In genomic region chr2:121448136-121448535, GRCm38 (mm10) we compare ENCODE assay signal across 8 mouse cellular contexts. TPM values are rescaled to one million over a fixed set of nuclear protein-coding genes. Genes with fewer than 3 reads are reported as not detected.
DNase-seq lines count a peak whose midpoint lies in the region; ATAC-seq and TF ChIP-seq lines count a peak whose summit lies in the region.

No protein-coding gene starts in this region.

- peak overlapping the region; percentile 89 for H3K27ac ChIP-seq in layer of hippocampus, adult 2 months
- peak overlapping the region; percentile 84 for H3K27ac ChIP-seq in hindbrain, embryonic 13.5 days
- H3K27ac ChIP-seq in limb, embryonic 13.5 days, result peak overlapping the region; percentile 92
- peak overlapping the region; percentile 75 for H3K27ac ChIP-seq in midbrain, embryonic 16.5 days (ENCODE audit: low read length)

- no peaks in the 10 kb centered on the region for H3K9me3 ChIP-seq in hindbrain, embryonic 13.5 days
- H3K9me3 ChIP-seq in limb, embryonic 13.5 days, result no peaks in the 10 kb centered on the region
- no peaks in the 10 kb centered on the region for H3K9me3 ChIP-seq in midbrain, embryonic 16.5 days (replicated peaks; ENCODE audit: control insufficient read depth, low read length, poor library complexity, severe bottlenecking)

- peak overlapping the region; percentile 84 for H3K4me2 ChIP-seq in hindbrain, embryonic 13.5 days
- H3K4me2 ChIP-seq in limb, embryonic 13.5 days (replicated peaks), result peak overlapping the region; percentile 77
- peak overlapping the region; percentile 84 for H3K4me2 ChIP-seq in midbrain, embryonic 16.5 days (ENCODE audit: low read length)

- H3K27me3 ChIP-seq in hindbrain, embryonic 13.5 days, result peaks cover 2% of the 10 kb centered on the region
- H3K27me3 ChIP-seq in limb, embryonic 13.5 days, result no peaks in the 10 kb centered on the region
- H3K27me3 ChIP-seq in midbrain, embryonic 16.5 days (ENCODE audit: control insufficient read depth, insufficient read depth, low read depth, low read length), result no peaks in the 10 kb centered on the region

- peak; percentile 63 for TF ChIP-seq CTCF in layer of hippocampus, adult 2 months (conservative IDR thresholded peaks at IDR 0.05)

- H3K4me3 ChIP-seq in layer of hippocampus, adult 2 months, result peak overlapping the region; percentile 8
- H3K4me3 ChIP-seq in hindbrain, embryonic 13.5 days, result peak overlapping the region; percentile 93
- H3K4me3 ChIP-seq in limb, embryonic 13.5 days, result peak overlapping the region; percentile 99
- peak overlapping the region; percentile 95 for H3K4me3 ChIP-seq in midbrain, embryonic 16.5 days (ENCODE audit: low read depth, low read length)

- H3K9ac ChIP-seq in hindbrain, embryonic 13.5 days, result peak overlapping the region; percentile 58; the same call in 1 of the 2 replicates
- H3K9ac ChIP-seq in limb, embryonic 13.5 days, result peak overlapping the region; percentile 65
- H3K9ac ChIP-seq in midbrain, embryonic 16.5 days (ENCODE audit: low read depth, low read length), result peak overlapping the region; percentile 48; the same call in 1 of the 2 replicates

- WGBS in hindbrain, embryonic 13.5 days, result 17% methylated on average over 9 of the region's 9 CpGs
- WGBS in limb, embryonic 13.5 days, result 16% methylated on average over 9 of the region's 9 CpGs
- WGBS in midbrain, embryonic 16.5 days, result 14% methylated on average over 9 of the region's 9 CpGs

- DNase-seq in layer of hippocampus, adult 2 months (ENCODE audit: low spot score in 2 of 2), result no peak
- no peak for DNase-seq in layer of hippocampus, adult 8-10 months (ENCODE audit: low spot score in 2 of 2)
- DNase-seq in Muller cell, postnatal 12 days (ENCODE audit: inconsistent ontology term), result peak; percentile 68
- peak; percentile 43 for DNase-seq in fibroblast of lung, adult 2 months (ENCODE audit: low read depth)
- DNase-seq in urinary bladder, adult 18-20 months (ENCODE audit: low spot score in 2 of 2), result no peak

- H3K4me1 ChIP-seq in hindbrain, embryonic 13.5 days (replicated peaks), result peaks cover 24% of the 10 kb centered on the region
- peaks cover 24% of the 10 kb centered on the region for H3K4me1 ChIP-seq in limb, embryonic 13.5 days
- H3K4me1 ChIP-seq in midbrain, embryonic 16.5 days (ENCODE audit: control insufficient read depth, insufficient read depth, low read length), result peaks cover 22% of the 10 kb centered on the region

- no peak for ATAC-seq in hindbrain, embryonic 13.5 days (ENCODE audit: low FRiP score)
- no peak for ATAC-seq in limb, embryonic 13.5 days (ENCODE audit: low FRiP score, low read depth)
- no peak for ATAC-seq in midbrain, embryonic 16.5 days

- H3K36me3 ChIP-seq in hindbrain, embryonic 13.5 days, result peaks cover 18% of the 10 kb centered on the region
- peaks cover 19% of the 10 kb centered on the region for H3K36me3 ChIP-seq in limb, embryonic 13.5 days
- no peaks in the 10 kb centered on the region for H3K36me3 ChIP-seq in midbrain, embryonic 16.5 days (ENCODE audit: control insufficient read depth, insufficient read depth, low read length)

RNA-seq across cellular contexts. Expression of gene Serf2, which starts 0.9 kb away (rescaled TPM):
- total RNA-seq in layer of hippocampus, adult 2 months (2021), result 100 to 1,000 TPM; 146 to 155 TPM
- 100 to 1,000 TPM; 111 to 162 (median 132) TPM for total RNA-seq in layer of hippocampus, adult 8-10 months (2022)
- 391 and 404 TPM in 2 replicates for polyA plus RNA-seq in hindbrain, embryonic 13.5 days (2015; fragmentation: Nextera tagmentation; extraction: Ambion mirVana)
- polyA plus RNA-seq in limb, embryonic 13.5 days (2015; fragmentation: Nextera tagmentation; extraction: Ambion mirVana), result 513 and 546 TPM in 2 replicates
- 247 and 265 TPM in 2 replicates for polyA plus RNA-seq in midbrain, embryonic 16.5 days (2015; fragmentation: Nextera tagmentation; extraction: Ambion mirVana)

RNA-seq across cellular contexts. Expression of gene Ell3, which starts 4.1 kb away (rescaled TPM):
- not detected for total RNA-seq in layer of hippocampus, adult 2 months (2021)
- total RNA-seq in layer of hippocampus, adult 8-10 months (2022), result not detected
- polyA plus RNA-seq in hindbrain, embryonic 13.5 days (2015; fragmentation: Nextera tagmentation; extraction: Ambion mirVana), result 2.5 and 2.8 TPM in 2 replicates
- polyA plus RNA-seq in limb, embryonic 13.5 days (2015; fragmentation: Nextera tagmentation; extraction: Ambion mirVana), result 9.8 TPM in 2 replicates
- polyA plus RNA-seq in midbrain, embryonic 16.5 days (2015; fragmentation: Nextera tagmentation; extraction: Ambion mirVana), result 2.9 and 3.5 TPM in 2 replicates

RNA-seq across cellular contexts. Expression of gene Hypk, which starts 5.0 kb away (rescaled TPM):
- 10 to 100 TPM; 17.6 to 18.2 TPM for total RNA-seq in layer of hippocampus, adult 2 months (2021)
- 10 to 100 TPM; 16.2 to 22.7 (median 17.0) TPM for total RNA-seq in layer of hippocampus, adult 8-10 months (2022)
- 111 and 119 TPM in 2 replicates for polyA plus RNA-seq in hindbrain, embryonic 13.5 days (2015; fragmentation: Nextera tagmentation; extraction: Ambion mirVana)
- polyA plus RNA-seq in limb, embryonic 13.5 days (2015; fragmentation: Nextera tagmentation; extraction: Ambion mirVana), result 132 and 133 TPM in 2 replicates
- polyA plus RNA-seq in midbrain, embryonic 16.5 days (2015; fragmentation: Nextera tagmentation; extraction: Ambion mirVana), result 103 and 110 TPM in 2 replicates

RNA-seq across cellular contexts. Expression of gene Serinc4, which starts 8.4 kb away (rescaled TPM):
- under 1 TPM; 0.47 to 0.82 TPM for total RNA-seq in layer of hippocampus, adult 2 months (2021)
- under 1 TPM in 3 of 4 experiments, not detected in 1; 0.25 to 0.74 (median 0.36) TPM for total RNA-seq in layer of hippocampus, adult 8-10 months (2022)
- polyA plus RNA-seq in hindbrain, embryonic 13.5 days (2015; fragmentation: Nextera tagmentation; extraction: Ambion mirVana), result 1.3 TPM in 2 replicates
- 0.23 and 0.28 TPM in 2 replicates for polyA plus RNA-seq in limb, embryonic 13.5 days (2015; fragmentation: Nextera tagmentation; extraction: Ambion mirVana)
- 1.6 and 1.7 TPM in 2 replicates for polyA plus RNA-seq in midbrain, embryonic 16.5 days (2015; fragmentation: Nextera tagmentation; extraction: Ambion mirVana)

RNA-seq across cellular contexts. Expression of gene Mfap1b, which starts 25.7 kb away (rescaled TPM):
- total RNA-seq in layer of hippocampus, adult 2 months (2021), result 10 to 100 TPM; 45.3 to 47.2 TPM
- total RNA-seq in layer of hippocampus, adult 8-10 months (2022), result 10 to 100 TPM; 40.8 to 46.2 (median 43.9) TPM
- 79.2 and 79.7 TPM in 2 replicates for polyA plus RNA-seq in hindbrain, embryonic 13.5 days (2015; fragmentation: Nextera tagmentation; extraction: Ambion mirVana)
- polyA plus RNA-seq in limb, embryonic 13.5 days (2015; fragmentation: Nextera tagmentation; extraction: Ambion mirVana), result 63.9 and 67.0 TPM in 2 replicates
- polyA plus RNA-seq in midbrain, embryonic 16.5 days (2015; fragmentation: Nextera tagmentation; extraction: Ambion mirVana), result 75.4 and 80.1 TPM in 2 replicates

Comparison
In these comparisons a context has a peak if more than half of its experiments do, and no peak if none do; other contexts are left out.
1. DNase-seq: peak in Muller cell, postnatal 12 days (single experiment) and fibroblast of lung, adult 2 months (single experiment); none in layer of hippocampus, adult 2 months (0 of 2), layer of hippocampus, adult 8-10 months (0 of 2) and urinary bladder, adult 18-20 months (0 of 2).
2. H3K4me3 ChIP-seq: peak in every context shown above with its lines; median percentile 99 in limb, embryonic 13.5 days; 95 in midbrain, embryonic 16.5 days; 93 in hindbrain, embryonic 13.5 days; 8 in layer of hippocampus, adult 2 months.
3. Peak in every context shown above with its lines, with median percentiles within 50 percentile points of each other: H3K27ac ChIP-seq, H3K4me2 ChIP-seq and H3K9ac ChIP-seq.